Comparison of ENCODE assay signal across 9 mouse cellular contexts in the genomic region with DNA sequence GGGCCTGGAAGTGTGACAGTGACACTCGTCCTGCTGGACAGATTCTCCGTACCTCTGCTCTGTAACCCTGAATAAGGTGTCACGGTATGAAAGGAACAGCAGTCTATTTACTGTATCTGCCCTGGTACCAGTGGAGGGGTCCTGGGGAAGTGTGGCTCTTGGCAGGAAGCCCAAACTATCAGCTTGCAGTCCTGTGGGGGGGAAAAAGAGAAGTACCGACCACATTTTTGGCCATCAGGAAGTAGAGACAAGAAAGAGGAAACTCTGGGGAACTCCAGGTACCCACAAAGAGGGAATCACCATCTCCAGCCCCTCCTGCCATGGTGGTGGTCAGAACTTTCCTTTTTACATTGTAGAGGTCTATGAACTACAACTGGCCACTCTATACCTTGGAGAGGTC. TPM values are rescaled to one million over a fixed set of nuclear protein-coding genes. Genes with fewer than 3 reads are reported as not detected.
DNase-seq lines count a peak whose midpoint lies in the region; ATAC-seq and TF ChIP-seq lines count a peak whose summit lies in the region.
"Had no signal": no experiment of that assay in that cellular context is flagged by ENCODE, and none has a peak within 500 bp of the region (broad histone marks: within the 10 kb centered on the region; RNA-seq: fewer than 3 reads in every experiment).

No protein-coding gene starts in this region.

- ATAC-seq in kidney, postnatal 0 days (replicated peaks; ENCODE audit: low FRiP score, low read depth) = no peak
- no peak; the same call in 1 of the 2 replicates for ATAC-seq in heart, embryonic 13.5 days (ENCODE audit: extremely low read depth, insufficient number of reproducible peaks, low FRiP score, low TSS enrichment)
- ATAC-seq in megakaryocyte progenitor cell, adult 5-6 weeks (replicated peaks; ENCODE audit: poor library complexity) = peak; percentile 99

- WGBS in kidney, postnatal 0 days = 49% methylated on average over 4 of the region's 4 CpGs
- 15% methylated on average over 4 of the region's 4 CpGs for WGBS in heart, embryonic 13.5 days

- H3K27me3 ChIP-seq in kidney, postnatal 0 days (ENCODE audit: insufficient read depth, low read length) = no peaks in the 10 kb centered on the region
- H3K27me3 ChIP-seq in heart, embryonic 13.5 days (replicated peaks) = no peaks in the 10 kb centered on the region

- no peaks in the 10 kb centered on the region for H3K36me3 ChIP-seq in kidney, postnatal 0 days (ENCODE audit: insufficient read depth, low read length)
- H3K36me3 ChIP-seq in heart, embryonic 13.5 days = no peaks in the 10 kb centered on the region

- no peak overlapping the region for H3K4me2 ChIP-seq in kidney, postnatal 0 days (ENCODE audit: low read length)
- H3K4me2 ChIP-seq in heart, embryonic 13.5 days = peak overlapping the region; percentile 22; the same call in 1 of the 2 replicates

- no peak for DNase-seq in kidney, postnatal 0 days (ENCODE audit: low spot score)
- DNase-seq in kidney, adult 8-10 months = no peak
- no peak for DNase-seq in c-Kit-positive CD71-positive TER-119-positive erythroid progenitor cells, embryonic 14.5 days (ENCODE audit: low spot score)
- no peak for DNase-seq in cerebellum, adult 8-10 months
- DNase-seq in gastrocnemius, adult 8-10 months (ENCODE audit: low spot score in 2 of 2) = no peak

- TF ChIP-seq POLR2A in bone marrow macrophage, adult 2 months (IDR thresholded peaks at IDR 0.05; ENCODE audit: borderline replicate concordance, low read depth, low read length) = no peak

- H3K4me3 ChIP-seq in kidney, postnatal 0 days (replicated peaks; ENCODE audit: low read depth, low read length) = no peak overlapping the region
- no peak overlapping the region for H3K4me3 ChIP-seq in bone marrow macrophage, adult 2 months (ENCODE audit: insufficient read depth, low read length)
- H3K4me3 ChIP-seq in heart, embryonic 13.5 days = no peak overlapping the region

- no peak for TF ChIP-seq CTCF in kidney, postnatal 0 days (IDR thresholded peaks at IDR 0.05; ENCODE audit: low read depth)
- TF ChIP-seq CTCF in bone marrow macrophage, adult 2 months (IDR thresholded peaks at IDR 0.05; ENCODE audit: low read depth, low read length) = no peak

- H3K27ac ChIP-seq in kidney, postnatal 0 days = peak overlapping the region; percentile 42; the same call in 1 of the 2 replicates
- H3K27ac ChIP-seq in bone marrow macrophage, adult 2 months (ENCODE audit: insufficient read depth, low read depth, low read length) = peak overlapping the region; percentile 58
- H3K27ac ChIP-seq in heart, embryonic 13.5 days (replicated peaks) = 0 out of 2 replicates have a peak overlapping the region, but pooled peaks have one; percentile 9

- H3K9me3 ChIP-seq in kidney, postnatal 0 days (replicated peaks; ENCODE audit: low read length) = no peaks in the 10 kb centered on the region
- H3K9me3 ChIP-seq in heart, embryonic 13.5 days = no peaks in the 10 kb centered on the region

- no peaks in the 10 kb centered on the region for H3K4me1 ChIP-seq in kidney, postnatal 0 days (replicated peaks; ENCODE audit: insufficient read depth, low read length)
- H3K4me1 ChIP-seq in bone marrow macrophage, adult 2 months (ENCODE audit: control insufficient read depth, insufficient read depth, low read length) = peaks cover 23% of the 10 kb centered on the region
- peaks cover 10% of the 10 kb centered on the region for H3K4me1 ChIP-seq in heart, embryonic 13.5 days

- H3K9ac ChIP-seq in kidney, postnatal 0 days (ENCODE audit: low read depth, low read length) = no peak overlapping the region
- H3K9ac ChIP-seq in heart, embryonic 13.5 days = no peak overlapping the region

RNA-seq across cellular contexts. Expression of a gene that starts 1.1 kb away (rescaled TPM):
- 17.6 and 18.8 TPM in 2 replicates for polyA plus RNA-seq in kidney, postnatal 0 days (2015; fragmentation: Nextera tagmentation; extraction: Ambion mirVana)
- not detected in 2 replicates for polyA plus RNA-seq in bone marrow macrophage, adult 2 months (2012; ENCODE audit: insufficient read depth, insufficient read length, missing spikeins)
- not detected in 2 replicates for polyA plus RNA-seq in heart, embryonic 13.5 days (2015; fragmentation: Nextera tagmentation; extraction: Ambion mirVana)
- total RNA-seq in megakaryocyte progenitor cell, adult 5-6 weeks (2015) = 0.79 TPM in 1 of 2 replicates, not detected in the other
- total RNA-seq in megakaryocyte progenitor cell, adult 5-6 weeks (2017) = not detected in 2 replicates
- under 1 TPM in 1 of 4 experiments, not detected in 3; 0.54 TPM for total RNA-seq in gastrocnemius, adult 8-10 months (2022)
- total RNA-seq: layer of hippocampus, postnatal 14 days had no signal

RNA-seq across cellular contexts. Expression of a gene that starts 55.1 kb away (rescaled TPM):
- polyA plus RNA-seq in kidney, postnatal 0 days (2015; fragmentation: Nextera tagmentation; extraction: Ambion mirVana) = 49.6 and 52.8 TPM in 2 replicates
- polyA plus RNA-seq in bone marrow macrophage, adult 2 months (2012; ENCODE audit: insufficient read depth, insufficient read length, missing spikeins) = not detected in 2 replicates
- 0.48 and 5.4 TPM in 2 replicates for polyA plus RNA-seq in heart, embryonic 13.5 days (2015; fragmentation: Nextera tagmentation; extraction: Ambion mirVana)
- total RNA-seq in megakaryocyte progenitor cell, adult 5-6 weeks (2015) = not detected in 2 replicates
- not detected in 2 replicates for total RNA-seq in megakaryocyte progenitor cell, adult 5-6 weeks (2017)
- not detected for total RNA-seq in gastrocnemius, adult 8-10 months (2022)
- total RNA-seq: layer of hippocampus, postnatal 14 days had no signal

Comparison
In these comparisons a context has a peak if more than half of its experiments do, and no peak if none do; other contexts are left out.
1. RNA of a gene that starts 1.1 kb away (polyA plus RNA-seq): 17.6 to 18.8 TPM in kidney, postnatal 0 days; not detected in heart, embryonic 13.5 days and not detected in bone marrow macrophage, adult 2 months; every median in the first group is over 10 times any median in the second.
2. Peak in every context shown above with its lines, with median percentiles within 50 percentile points of each other: H3K27ac ChIP-seq.